Mouse (Mus musculus) thymus, adult 2 months (tissue): ENCODE measurements around the gene Lmntd2.

Source experiments
- CTCF ChIP-seq: fragments of 200-500 bp; IDR thresholded peaks from 2 replicates; pipeline ENCODE4 v1.5.1; 2012; ENCODE audit warnings: mild to moderate bottlenecking, control low read depth, low read length, moderate library complexity, borderline replicate concordance; ENCODE audit not compliant: control insufficient read depth, poor library complexity, insufficient read depth; ENCODE audit errors: extremely low read depth
- POLR2A ChIP-seq: fragments of 200-500 bp; IDR thresholded peaks from 2 replicates; pipeline ENCODE4 v1.6.1; 2012; ENCODE audit warnings: mild to moderate bottlenecking, low read length, control low read depth, moderate library complexity; ENCODE audit not compliant: control insufficient read depth, poor library complexity, insufficient read depth; ENCODE audit errors: extremely low read depth

DNA sequence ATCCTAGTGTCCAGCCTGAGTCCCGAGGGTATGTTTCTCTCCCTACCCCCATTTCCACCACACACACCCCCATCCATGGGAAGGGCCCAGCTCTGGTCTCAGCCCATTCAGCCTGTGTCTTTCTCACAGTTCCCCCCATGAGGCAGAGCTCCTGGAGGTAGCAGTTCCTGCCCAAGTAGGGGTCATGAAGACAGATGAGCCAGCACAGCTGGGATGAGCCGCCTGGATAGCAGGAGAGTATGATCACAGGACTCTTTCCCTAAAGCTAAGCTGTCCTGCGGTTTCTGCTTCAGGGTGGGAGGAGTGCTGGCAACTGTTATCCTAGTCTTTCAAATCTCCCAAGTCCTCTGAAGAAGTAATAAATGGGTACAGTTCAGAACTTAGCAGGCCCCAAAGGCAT lies 4.3 kb upstream of the Lmntd2 start:
- no peak for TF ChIP-seq CTCF
- TF ChIP-seq POLR2A, result no peak
